Mouse (Mus musculus): ENCODE measurements around the gene Kif3b. TPM values are rescaled to one million over a fixed set of nuclear protein-coding genes. Genes with fewer than 3 reads are reported as not detected.
"Not testable (repeated sequence)": the region's sequence is repeated elsewhere in the genome, so short reads cannot be mapped to it uniquely, and the experiment has no call there.

Kif3b gene
- 10 to 100 TPM; 28.7 to 34.4 (median 32.1) TPM for total RNA-seq (2022)

GRCm38 (mm10) chr2:153290938-153291928 is at the start of gene Kif3b:
TSS of gene Kif3b (plus strand) at chr2:153291413.
- DNase-seq = peak; percentile 86

GRCm38 (mm10) chr2:153242156-153242555 is 49.1 kb upstream of the Kif3b start:
- DNase-seq = peak; percentile 49

GRCm38 (mm10) chr2:153249751-153250150 is 41.5 kb upstream of the Kif3b start:
- no peak for DNase-seq

- no peak for DNase-seq
These were observed 34.6 kb upstream of the Kif3b start for GRCm38 (mm10) chr2:153256604-153257003.

GRCm38 (mm10) chr2:153259030-153259863 is 32.0 kb upstream of the Kif3b start:
- no peak for DNase-seq

GRCm38 (mm10) chr2:153259864-153260674 is 31.1 kb upstream of the Kif3b start:
- no peak for DNase-seq

- no peak for DNase-seq
These were observed 28.2 kb upstream of the Kif3b start for GRCm38 (mm10) chr2:153263053-153263452.

GRCm38 (mm10) chr2:153267331-153267730 is 23.9 kb upstream of the Kif3b start:
- no peak for DNase-seq

GRCm38 (mm10) chr2:153270231-153270915 is 20.8 kb upstream of the Kif3b start:
- not testable (repeated sequence) for DNase-seq

GRCm38 (mm10) chr2:153274200-153274918 is 16.9 kb upstream of the Kif3b start:
- DNase-seq = not testable (repeated sequence)

- DNase-seq = peak; percentile 57
These were observed 16.3 kb upstream of the Kif3b start for GRCm38 (mm10) chr2:153274919-153275247.

GRCm38 (mm10) chr2:153275577-153275976 is 15.6 kb upstream of the Kif3b start:
- DNase-seq = not testable (repeated sequence)

GRCm38 (mm10) chr2:153276440-153276839 is 14.8 kb upstream of the Kif3b start:
- DNase-seq = no peak

- not testable (repeated sequence) for DNase-seq
These were observed 14.4 kb upstream of the Kif3b start for GRCm38 (mm10) chr2:153276846-153277245.

GRCm38 (mm10) chr2:153278357-153278756 is 12.9 kb upstream of the Kif3b start:
- DNase-seq = no peak

GRCm38 (mm10) chr2:153283919-153284318 is 7.3 kb upstream of the Kif3b start:
- DNase-seq = no peak

GRCm38 (mm10) chr2:153286524-153286923 is 4.7 kb upstream of the Kif3b start:
- DNase-seq = no peak

- peak; percentile 66 for DNase-seq
These were observed 3.4 kb upstream of the Kif3b start for GRCm38 (mm10) chr2:153287835-153288234.

- no peak for DNase-seq
These were observed 1.2 kb downstream of the Kif3b start for GRCm38 (mm10) chr2:153292305-153292861.

GRCm38 (mm10) chr2:153295196-153295595 is 4.0 kb downstream of the Kif3b start:
- DNase-seq = no peak

GRCm38 (mm10) chr2:153297771-153298170 is 6.6 kb downstream of the Kif3b start:
- DNase-seq = no peak
